Mouse (Mus musculus) bone marrow, adult 2 months (tissue): ENCODE measurements around the gene Eml2.

ENCODE experiments used
- CTCF ChIP-seq: fragments of 200-500 bp; IDR thresholded peaks from 2 replicates; pipeline ENCODE4 v1.5.1; 2011; ENCODE audit warnings: low read length, control low read depth; ENCODE audit not compliant: control insufficient read depth, insufficient read depth
- POLR2A ChIP-seq: fragments of 200-500 bp; IDR thresholded peaks from 2 replicates; pipeline ENCODE4 v1.6.1; 2011; ENCODE audit warnings: low read depth, mild to moderate bottlenecking, control low read depth, low read length, borderline replicate concordance; ENCODE audit not compliant: control insufficient read depth

DNA sequence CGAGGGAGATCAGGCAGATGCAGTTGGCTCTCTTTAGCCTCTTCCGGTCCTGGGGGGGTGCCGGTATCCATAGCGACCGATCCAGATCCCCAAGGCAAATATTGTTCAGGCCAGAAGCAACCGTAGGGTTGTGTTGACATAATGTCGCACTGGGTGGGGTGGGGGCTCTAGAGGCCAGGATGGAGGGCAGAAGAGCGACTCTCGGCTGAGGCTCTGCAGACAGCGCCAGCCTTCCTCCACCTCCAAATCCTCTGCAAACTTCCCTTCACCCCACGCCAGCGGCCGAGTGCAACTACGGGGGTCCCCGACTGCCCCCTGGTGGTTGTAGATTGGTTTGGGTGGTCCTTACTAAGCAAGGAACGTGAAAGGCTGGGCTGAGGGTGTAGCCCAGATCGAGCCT, 3.3 kb upstream of the Eml2 start:
- TF ChIP-seq CTCF (peak; percentile 65), POLR2A (no peak)
